17 mouse cellular contexts compared by ENCODE assay signal in genomic region chr5:113215610-113216011, GRCm38 (mm10). TPM values are rescaled to one million over a fixed set of nuclear protein-coding genes. Genes with fewer than 3 reads are reported as not detected.
DNase-seq lines count a peak whose midpoint lies in the region; ATAC-seq lines count a peak whose summit lies in the region.
"Had no signal": no experiment of that assay in that cellular context is flagged by ENCODE, and none has a peak within 500 bp of the region (broad histone marks: within the 10 kb centered on the region; RNA-seq: fewer than 3 reads in every experiment).

No protein-coding gene starts in this region.

- H3K4me1 ChIP-seq in kidney, embryonic 16.5 days (ENCODE audit: insufficient read depth, low read length) = peaks cover 61% of the 10 kb centered on the region
- peaks cover 42% of the 10 kb centered on the region for H3K4me1 ChIP-seq in stomach, embryonic 16.5 days (ENCODE audit: control insufficient read depth, insufficient read depth, low read length)
- peaks cover 7% of the 10 kb centered on the region for H3K4me1 ChIP-seq in forebrain, embryonic 12.5 days

- no peaks in the 10 kb centered on the region for H3K27me3 ChIP-seq in kidney, embryonic 16.5 days (ENCODE audit: insufficient read depth, low read length)
- no peaks in the 10 kb centered on the region for H3K27me3 ChIP-seq in stomach, embryonic 16.5 days (ENCODE audit: control insufficient read depth, insufficient read depth, low read length)
- H3K27me3 ChIP-seq in forebrain, embryonic 12.5 days = 0 out of 2 replicates have a peak, but pooled peaks cover 7% of the 10 kb centered on the region
- H3K27me3 ChIP-seq: forebrain, embryonic 15.5 days had no signal

- 77% methylated on average over 9 of the region's 9 CpGs for WGBS in kidney, embryonic 16.5 days
- WGBS in stomach, embryonic 16.5 days = 52% methylated on average over 9 of the region's 9 CpGs
- 87% methylated on average over 9 of the region's 9 CpGs for WGBS in forebrain, embryonic 12.5 days

- H3K4me3 ChIP-seq in kidney, embryonic 16.5 days (ENCODE audit: low read length) = no peak overlapping the region
- H3K4me3 ChIP-seq in stomach, embryonic 16.5 days (replicated peaks; ENCODE audit: low read length) = no peak overlapping the region
- H3K4me3 ChIP-seq in forebrain, embryonic 12.5 days (replicated peaks) = no peak overlapping the region
- H3K4me3 ChIP-seq: embryonic facial prominence, embryonic 12.5 days; forebrain, embryonic 15.5 days; liver, embryonic 13.5 days; megakaryocyte, embryonic 14.5 days had no signal

- peak; percentile 43 for DNase-seq in kidney, postnatal 10 days
- peak; percentile 57 for DNase-seq in right cerebral cortex, adult 18-20 months
- DNase-seq in right cerebral cortex, postnatal 25 days = no peak
- DNase-seq in brain, adult 2 months (ENCODE audit: low read depth, low spot score) = peak; percentile 72
- DNase-seq: adrenal gland, adult 8-10 months; cerebellum, postnatal 36 days; gastrocnemius, postnatal 36 days; heart, postnatal 10 days; liver, embryonic 13.5 days; spleen, adult 18-20 months; thymus, adult 2 months had no signal

- H3K9me3 ChIP-seq in kidney, embryonic 16.5 days (ENCODE audit: low read length) = no peaks in the 10 kb centered on the region
- H3K9me3 ChIP-seq in stomach, embryonic 16.5 days (replicated peaks; ENCODE audit: control insufficient read depth, low read length) = no peaks in the 10 kb centered on the region
- H3K9me3 ChIP-seq in forebrain, embryonic 12.5 days = no peaks in the 10 kb centered on the region
- H3K9me3 ChIP-seq: embryonic facial prominence, embryonic 12.5 days; forebrain, embryonic 15.5 days; liver, embryonic 13.5 days; megakaryocyte, embryonic 14.5 days had no signal

- H3K4me2 ChIP-seq in kidney, embryonic 16.5 days (replicated peaks; ENCODE audit: low read depth, low read length) = no peak overlapping the region
- no peak overlapping the region for H3K4me2 ChIP-seq in stomach, embryonic 16.5 days (ENCODE audit: low read depth, low read length)
- no peak overlapping the region for H3K4me2 ChIP-seq in forebrain, embryonic 12.5 days
- H3K4me2 ChIP-seq: embryonic facial prominence, embryonic 12.5 days; forebrain, embryonic 15.5 days; liver, embryonic 13.5 days had no signal

- no peak overlapping the region for H3K9ac ChIP-seq in kidney, embryonic 16.5 days (replicated peaks; ENCODE audit: low read length)
- H3K9ac ChIP-seq in stomach, embryonic 16.5 days (ENCODE audit: low read length) = no peak overlapping the region
- H3K9ac ChIP-seq in forebrain, embryonic 12.5 days = no peak overlapping the region
- H3K9ac ChIP-seq: embryonic facial prominence, embryonic 12.5 days; forebrain, embryonic 15.5 days; liver, embryonic 13.5 days had no signal

- no peaks in the 10 kb centered on the region for H3K36me3 ChIP-seq in kidney, embryonic 16.5 days (ENCODE audit: insufficient read depth, low read length)
- no peaks in the 10 kb centered on the region for H3K36me3 ChIP-seq in stomach, embryonic 16.5 days (ENCODE audit: control insufficient read depth, insufficient read depth, low read length)
- no peaks in the 10 kb centered on the region for H3K36me3 ChIP-seq in forebrain, embryonic 12.5 days (replicated peaks)
- H3K36me3 ChIP-seq: embryonic facial prominence, embryonic 12.5 days; forebrain, embryonic 15.5 days; liver, embryonic 13.5 days had no signal

- ATAC-seq in kidney, embryonic 16.5 days (ENCODE audit: low FRiP score, low TSS enrichment) = no peak
- no peak for ATAC-seq in stomach, embryonic 16.5 days (ENCODE audit: insufficient read depth, low FRiP score)
- no peak for ATAC-seq in forebrain, embryonic 12.5 days (ENCODE audit: low FRiP score)
- ATAC-seq: forebrain, embryonic 15.5 days had no signal

- no peak overlapping the region for H3K27ac ChIP-seq in kidney, embryonic 16.5 days (ENCODE audit: low read length)
- peak overlapping the region; percentile 47 for H3K27ac ChIP-seq in stomach, embryonic 16.5 days (ENCODE audit: low read length)
- no peak overlapping the region for H3K27ac ChIP-seq in forebrain, embryonic 12.5 days
- H3K27ac ChIP-seq: embryonic facial prominence, embryonic 12.5 days; forebrain, embryonic 15.5 days; liver, embryonic 13.5 days had no signal

RNA-seq across cellular contexts. Expression of gene 2900026A02Rik, which starts 5.4 kb away (rescaled TPM):
- 7.2 and 7.9 TPM in 2 replicates for polyA plus RNA-seq in kidney, embryonic 16.5 days (2015; fragmentation: Nextera tagmentation; extraction: Ambion mirVana)
- polyA plus RNA-seq in stomach, embryonic 16.5 days (2015; fragmentation: Nextera tagmentation; extraction: Ambion mirVana) = 14.9 TPM in 2 replicates
- polyA plus RNA-seq in forebrain, embryonic 12.5 days (2016; fragmentation: Nextera tagmentation; extraction: Ambion mirVana) = 4.5 and 6.1 TPM in 2 replicates

RNA-seq across cellular contexts. Expression of gene Tmem211, which starts 11.1 kb away (rescaled TPM):
- 0.09 TPM in 1 of 2 replicates, not detected in the other for polyA plus RNA-seq in kidney, embryonic 16.5 days (2015; fragmentation: Nextera tagmentation; extraction: Ambion mirVana)
- 1.3 and 1.5 TPM in 2 replicates for polyA plus RNA-seq in stomach, embryonic 16.5 days (2015; fragmentation: Nextera tagmentation; extraction: Ambion mirVana)
- 0.20 and 0.28 TPM in 2 replicates for polyA plus RNA-seq in forebrain, embryonic 12.5 days (2016; fragmentation: Nextera tagmentation; extraction: Ambion mirVana)
- polyA plus RNA-seq: forebrain, embryonic 15.5 days; liver, embryonic 13.5 days; thymus, adult 2 months had no signal
